Mouse (Mus musculus) liver, adult 2 months (tissue): Measurements from ENCODE around the gene Ramp1.

ENCODE experiments used
- CTCF ChIP-seq: fragments of 200-500 bp; IDR thresholded peaks from 2 replicates; pipeline ENCODE4 v1.5.1; 2011; ENCODE audit warnings: low read depth, low read length, control low read depth
- POLR2A ChIP-seq: fragments of 200-500 bp; IDR thresholded peaks from 2 replicates; pipeline ENCODE4 v1.6.1; 2011; ENCODE audit warnings: low read length, control low read depth; ENCODE audit not compliant: insufficient read depth; ENCODE audit errors: extremely low read depth

GRCm38 (mm10) chr1:91144813-91145212 lies 34.8 kb upstream of the Ramp1 start, which contains the start of gene Rbm44:
- no peak for TF ChIP-seq POLR2A
- no peak for TF ChIP-seq CTCF
